Mouse (Mus musculus): ENCODE data around the gene S1pr2.

S1pr2 gene

GRCm38 (mm10) chr9:20965606-20966005 lies 11.0 kb downstream of the S1pr2 start:
- DNase-seq, result no peak

- DNase-seq, result no peak
Measured at GRCm38 (mm10) chr9:20961557-20961956, 15.0 kb downstream of the S1pr2 start.

GRCm38 (mm10) chr9:20959430-20959938 lies 17.1 kb downstream of the S1pr2 start, which contains the start of gene Dnmt1:
Gene Dnmt1 (minus strand): TSS chr9:20959888.
- no peak for DNase-seq

GRCm38 (mm10) chr9:20956989-20957388 lies 19.6 kb downstream of the S1pr2 start:
- DNase-seq, result no peak

- DNase-seq, result peak; percentile 99
Measured at GRCm38 (mm10) chr9:20952520-20953227, 23.9 kb downstream of the S1pr2 start.

- no peak for DNase-seq
Measured at GRCm38 (mm10) chr9:20951966-20952519, 24.5 kb downstream of the S1pr2 start.

- DNase-seq, result peak; percentile 64
Measured at GRCm38 (mm10) chr9:20951441-20951840, 25.1 kb downstream of the S1pr2 start.

GRCm38 (mm10) chr9:20950419-20950818 lies 26.2 kb downstream of the S1pr2 start:
- DNase-seq, result no peak

- no peak for DNase-seq
Measured at GRCm38 (mm10) chr9:20946066-20946880, 30.3 kb downstream of the S1pr2 start.

- DNase-seq, result no peak
Measured at GRCm38 (mm10) chr9:20944697-20945370, 31.7 kb downstream of the S1pr2 start.

GRCm38 (mm10) chr9:20943911-20944310 lies 32.7 kb downstream of the S1pr2 start:
- DNase-seq, result no peak

- no peak for DNase-seq
Measured at GRCm38 (mm10) chr9:20943396-20943795, 33.2 kb downstream of the S1pr2 start.

GRCm38 (mm10) chr9:20923258-20923657 lies 53.3 kb downstream of the S1pr2 start:
- DNase-seq, result no peak

GRCm38 (mm10) chr9:20916160-20916559 lies 60.4 kb downstream of the S1pr2 start:
- DNase-seq, result no peak

Data from cerebellum, adult 9-11 months (tissue).